Mouse (Mus musculus) heart, postnatal 0 days (tissue): Measurements from ENCODE around the gene Pcnx3. TPM values are rescaled to one million over a fixed set of nuclear protein-coding genes. Genes with fewer than 3 reads are reported as not detected.
A peak's percentile ranks its signal among the peaks of the same experiment; 100 is the strongest.
"Not testable (repeated sequence)": the region's sequence is repeated elsewhere in the genome, so short reads cannot be mapped to it uniquely, and the experiment has no call there.

Experiments
- ATAC-seq: fragments of 200-750 bp; cut with Nextera tagmentation; 2 replicates; pipeline ENCODE4 v1.8.0; 2017; ENCODE audit warnings: low read depth, moderate number of reproducible peaks, moderate library complexity; ENCODE audit not compliant: insufficient read depth
- DNase-seq: peaks from one replicate; pipeline ENCODE4 v3.0.0-alpha.2; 2016; ENCODE audit warnings: low spot score
- H3K27ac ChIP-seq: fragments of 300-500 bp; sonication (generic); 2 replicates; pipeline ENCODE4 v1.5.1; 2014; ENCODE audit warnings: low read depth, mild to moderate bottlenecking
- H3K27me3 ChIP-seq: fragments of 300-500 bp; sonication (generic); 2 replicates; pipeline ENCODE4 v1.6.1; 2014; ENCODE audit warnings: low read length, mixed read lengths; ENCODE audit not compliant: control insufficient read depth, insufficient read depth
- H3K36me3 ChIP-seq: fragments of 300-500 bp; sonication (generic); replicated peaks from 2 replicates; pipeline ENCODE4 v1.6.1; 2014; ENCODE audit warnings: low read length, mixed read lengths; ENCODE audit not compliant: control insufficient read depth, insufficient read depth
- H3K4me1 ChIP-seq: fragments of 300-500 bp; sonication (generic); 2 replicates; pipeline ENCODE4 v1.6.1; 2014; ENCODE audit warnings: antibody characterized with exemption; ENCODE audit not compliant: control insufficient read depth, insufficient read depth
- H3K4me2 ChIP-seq: fragments of 300-500 bp; sonication (generic); 2 replicates; pipeline ENCODE4 v1.6.1; 2014; ENCODE audit warnings: low read depth, mild to moderate bottlenecking, low read length, moderate library complexity
- H3K4me3 ChIP-seq: fragments of 300-500 bp; sonication (generic); 2 replicates; pipeline ENCODE4 v1.5.1; 2014; ENCODE audit warnings: low read depth, low read length
- H3K9ac ChIP-seq: fragments of 300-500 bp; sonication (generic); replicated peaks from 2 replicates; pipeline ENCODE4 v1.6.1; 2014; ENCODE audit warnings: low read depth, low read length, mixed read lengths
- H3K9me3 ChIP-seq: fragments of 300-500 bp; sonication (generic); replicated peaks from 2 replicates; pipeline ENCODE4 v1.6.1; 2016; ENCODE audit warnings: low read length; ENCODE audit not compliant: control insufficient read depth
- CTCF ChIP-seq: IDR thresholded peaks from 2 replicates; pipeline ENCODE4 v1.5.1; 2016; ENCODE audit warnings: antibody characterized with exemption, control low read depth, low read depth
- EP300 ChIP-seq: IDR thresholded peaks from 2 replicates; pipeline ENCODE4 v1.6.1; 2016; ENCODE audit warnings: antibody characterized with exemption, low read depth
- WGBS: fragments of 180-500 bp; shearing (Covaris S2); extraction: QIAGEN DNeasy Blood & Tissue Kit; methylation state at CpG from one replicate; pipeline ENCODE4 v1.1.7; 2014; 5-methylcytosine and 5-hydroxymethylcytosine counted together
- polyA plus RNA-seq: library from polyadenylated mRNA; unstranded; fragments of >200 nt; fragmentation: Nextera tagmentation; extraction: Ambion mirVana; gene quantifications from 2 replicates; pipeline ENCODE4 v1.2.1, GENCODE M21; 2015
- total RNA-seq: library from RNA; depleted of rRNA; stranded (reverse); fragments of >200 nt; gene quantifications from 2 replicates; pipeline ENCODE4 v1.2.3, GENCODE M21; 2014; ENCODE audit warnings: low replicate concordance

The Pcnx3 gene
- total and polyA plus RNA-seq, 2 experiments from 2014 or later = 6.7 to 35.9 TPM

- Histone ChIP-seq H3K27ac (peak overlapping the region; percentile 94), H3K9ac (peak overlapping the region; percentile 77), H3K4me3 (peak overlapping the region; percentile 82), H3K36me3 (peaks cover 44% of the 10 kb centered on the region), H3K4me2 (peak overlapping the region; percentile 95), H3K4me1 (peaks cover 18% of the 10 kb centered on the region), H3K27me3 (no peaks in the 10 kb centered on the region), H3K9me3 (no peaks in the 10 kb centered on the region)
- peak; percentile 94 for DNase-seq
- TF ChIP-seq CTCF (peak; percentile 6; the same call in 1 of the 2 replicates), EP300 (0 out of 2 replicates have a peak, but pooled peaks have one; percentile 49)
- peak; percentile 60 for ATAC-seq
- WGBS = 4% methylated on average over 42 of the region's 42 CpGs
Observed at GRCm38 (mm10) chr19:5689565-5690342, 1.0 kb upstream of the Pcnx3 start.

GRCm38 (mm10) chr19:5689088-5689428 lies 350 bp upstream of the Pcnx3 start:
- Histone ChIP-seq H3K9ac (peak overlapping the region; percentile 77), H3K27me3 (no peaks in the 10 kb centered on the region), H3K36me3 (peaks cover 44% of the 10 kb centered on the region), H3K27ac (peak overlapping the region; percentile 94), H3K4me1 (peaks cover 18% of the 10 kb centered on the region), H3K4me2 (peak overlapping the region; percentile 95), H3K9me3 (no peaks in the 10 kb centered on the region), H3K4me3 (peak overlapping the region; percentile 82)
- no peak for DNase-seq
- TF ChIP-seq CTCF (no peak), EP300 (no peak)
- under 1% methylated on average over 7 of the region's 7 CpGs for WGBS
- ATAC-seq = no peak

GRCm38 (mm10) chr19:5687738-5688137 lies 970 bp downstream of the Pcnx3 start:
- Histone ChIP-seq H3K9me3 (no peaks in the 10 kb centered on the region), H3K36me3 (peaks cover 46% of the 10 kb centered on the region)

GRCm38 (mm10) chr19:5686954-5687353 lies 1.8 kb downstream of the Pcnx3 start:
- not testable (repeated sequence) for ATAC-seq, H3K27ac ChIP-seq, H3K4me2 ChIP-seq, H3K9ac ChIP-seq, H3K9me3 ChIP-seq, DNase-seq, H3K4me3 ChIP-seq, H3K27me3 ChIP-seq
- peaks cover 10% of the 10 kb centered on the region for H3K4me1 ChIP-seq
- H3K36me3 ChIP-seq = peaks cover 54% of the 10 kb centered on the region
- WGBS = 90% methylated on average over 12 of the region's 12 CpGs

More at GRCm38 (mm10) chr19:5687738-5688137, 970 bp downstream of the Pcnx3 start:
- Histone ChIP-seq H3K4me3 (peak overlapping the region; percentile 82), H3K27me3 (no peaks in the 10 kb centered on the region), H3K4me1 (peaks cover 10% of the 10 kb centered on the region), H3K4me2 (peak overlapping the region; percentile 95), H3K27ac (peak overlapping the region; percentile 94; the same call in 1 of the 2 replicates), H3K9ac (peak overlapping the region; percentile 75)
- no peak for DNase-seq
- no peak for ATAC-seq
- TF ChIP-seq CTCF (no peak), EP300 (no peak)
- 17% methylated on average over 9 of the region's 9 CpGs for WGBS

GRCm38 (mm10) chr19:5686437-5686836 lies 2.3 kb downstream of the Pcnx3 start:
- H3K9me3 ChIP-seq = no peaks in the 10 kb centered on the region
- TF ChIP-seq EP300 (no peak), CTCF (no peak)
- peaks cover 9% of the 10 kb centered on the region; the same call in 1 of the 2 replicates for H3K4me1 ChIP-seq
- no peak overlapping the region for H3K4me2 ChIP-seq
- WGBS = 77% methylated on average over 13 of the region's 13 CpGs
- no peak overlapping the region for H3K4me3 ChIP-seq
- H3K27me3 ChIP-seq = no peaks in the 10 kb centered on the region
- no peak for DNase-seq
- peaks cover 57% of the 10 kb centered on the region for H3K36me3 ChIP-seq
- H3K9ac ChIP-seq = no peak overlapping the region
- H3K27ac ChIP-seq = no peak overlapping the region
- ATAC-seq = no peak
